Mouse (Mus musculus): ENCODE measurements around the gene Ugcg.
A peak's percentile ranks its signal among the peaks of the same experiment; 100 is the strongest.

The Ugcg gene

DNA sequence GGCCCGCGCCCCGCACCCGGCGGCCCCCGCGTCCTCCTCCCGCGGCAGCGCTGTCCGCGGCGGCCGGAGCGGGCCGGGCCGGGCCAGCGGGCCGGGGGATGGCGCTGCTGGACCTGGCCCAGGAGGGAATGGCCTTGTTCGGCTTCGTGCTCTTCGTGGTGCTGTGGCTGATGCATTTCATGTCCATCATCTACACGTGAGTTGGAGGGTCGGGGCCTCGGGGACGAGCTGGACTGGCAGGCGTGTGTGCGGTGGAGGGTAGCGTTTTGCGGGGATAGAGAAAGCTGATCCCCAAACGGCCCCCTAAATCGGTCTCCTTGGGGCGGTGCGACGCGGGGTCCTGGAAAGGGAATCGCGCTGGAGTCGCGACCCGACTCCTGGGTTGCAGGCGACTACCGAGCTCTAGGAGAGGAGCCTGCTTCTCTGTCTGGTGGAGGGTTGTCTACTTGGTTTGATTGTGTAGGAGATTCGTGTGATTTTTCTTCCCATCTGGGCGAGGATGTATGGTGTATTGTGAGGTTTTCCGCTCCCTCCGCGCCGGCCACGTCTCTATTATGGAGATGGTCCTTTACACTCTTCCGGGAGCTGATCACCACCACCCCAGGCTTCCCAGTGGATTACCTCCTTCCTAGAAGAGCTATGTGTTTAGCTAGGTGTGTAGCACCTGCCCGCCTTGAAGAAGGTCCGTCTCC lies 635 bp downstream of the Ugcg start:
- DNase-seq (ENCODE audit: low spot score), result peak; percentile 67

DNA sequence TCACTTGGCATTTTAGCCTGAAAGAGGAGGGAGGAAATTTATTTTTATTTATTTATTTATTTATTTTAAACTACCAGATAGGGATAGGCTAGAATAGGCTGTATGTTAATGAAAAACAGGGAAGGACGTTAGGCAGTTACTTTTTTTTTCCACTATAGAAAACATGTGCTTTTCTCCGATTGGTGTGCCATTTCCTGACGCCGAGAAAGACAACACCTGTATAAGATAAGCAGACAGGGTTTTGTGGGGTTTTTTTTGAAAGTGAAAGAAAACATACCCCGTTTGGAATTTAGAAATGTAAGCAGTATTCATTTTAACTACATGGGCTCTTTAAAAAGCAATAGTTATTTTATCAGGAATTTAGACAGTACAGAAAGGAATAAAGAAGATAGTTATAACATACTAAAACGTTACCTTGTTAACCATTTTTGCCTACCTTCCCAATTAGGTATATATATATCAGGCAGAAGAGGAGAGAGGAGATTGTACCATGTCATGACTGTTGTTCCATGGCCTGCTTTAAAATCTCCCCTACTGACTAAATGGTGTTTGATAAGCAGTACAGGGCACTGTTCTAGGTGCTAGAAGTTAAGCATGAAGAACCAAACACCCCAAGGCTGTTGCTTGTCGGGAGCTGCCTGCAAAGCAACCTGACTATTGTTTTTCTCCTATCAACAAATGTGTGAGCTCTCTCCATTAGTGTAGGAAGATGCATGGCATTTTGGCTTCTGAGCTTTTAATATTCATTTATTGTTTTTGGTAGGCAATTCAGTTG lies 1.8 kb downstream of the Ugcg start:
- DNase-seq (ENCODE audit: low spot score), result no peak

- no peak for DNase-seq (ENCODE audit: low spot score)
These were observed 5.9 kb downstream of the Ugcg start for GRCm38 (mm10) chr4:59194731-59195496.

GRCm38 (mm10) chr4:59196346-59197077 lies 7.5 kb downstream of the Ugcg start:
- peak; percentile 60 for DNase-seq (ENCODE audit: low spot score)

DNA sequence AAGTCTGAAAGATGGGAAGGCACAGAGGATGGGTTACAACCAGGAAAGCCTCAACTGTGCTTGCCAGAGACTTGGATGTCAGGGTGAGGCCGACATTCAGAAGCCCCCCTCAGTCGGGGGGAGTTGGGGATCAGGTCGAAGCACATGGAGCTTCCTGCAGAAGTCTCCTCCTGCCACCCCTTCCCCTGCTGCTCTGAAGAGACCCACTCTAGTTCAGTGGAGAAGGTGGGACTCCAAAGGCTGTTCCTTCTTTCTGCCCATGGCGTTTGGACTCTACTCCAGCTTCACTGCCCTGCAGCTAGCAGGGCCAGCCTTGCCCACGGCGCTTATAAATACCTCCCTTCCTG lies 8.0 kb downstream of the Ugcg start:
- DNase-seq (ENCODE audit: low spot score), result peak; percentile 35

GRCm38 (mm10) chr4:59197462-59197861 lies 8.4 kb downstream of the Ugcg start:
- no peak for DNase-seq (ENCODE audit: low spot score)

GRCm38 (mm10) chr4:59199341-59199740 lies 10.3 kb downstream of the Ugcg start:
- no peak for DNase-seq (ENCODE audit: low spot score)

GRCm38 (mm10) chr4:59199805-59200204 lies 10.7 kb downstream of the Ugcg start:
- no peak for DNase-seq (ENCODE audit: low spot score)

DNA sequence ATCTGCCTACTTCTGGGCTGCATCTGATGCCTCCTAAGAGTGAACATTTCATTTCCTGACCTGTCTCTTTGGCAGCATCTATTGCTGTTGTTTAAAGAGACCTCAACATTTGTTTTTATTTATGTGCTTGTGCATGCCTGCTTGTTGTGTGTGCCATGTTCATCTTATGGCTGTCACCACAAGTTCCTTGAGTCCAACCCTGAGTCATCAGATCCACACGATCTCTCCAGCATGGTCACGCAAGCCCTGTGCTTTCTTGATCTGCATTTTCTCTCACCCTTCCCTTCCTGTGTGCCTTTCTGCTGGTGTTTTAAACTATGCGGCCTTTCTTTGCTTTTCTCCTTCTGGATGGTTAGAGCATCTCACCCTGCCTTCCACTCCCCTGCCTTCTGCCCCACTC lies 11.6 kb downstream of the Ugcg start:
- no peak for DNase-seq (ENCODE audit: low spot score)

DNA sequence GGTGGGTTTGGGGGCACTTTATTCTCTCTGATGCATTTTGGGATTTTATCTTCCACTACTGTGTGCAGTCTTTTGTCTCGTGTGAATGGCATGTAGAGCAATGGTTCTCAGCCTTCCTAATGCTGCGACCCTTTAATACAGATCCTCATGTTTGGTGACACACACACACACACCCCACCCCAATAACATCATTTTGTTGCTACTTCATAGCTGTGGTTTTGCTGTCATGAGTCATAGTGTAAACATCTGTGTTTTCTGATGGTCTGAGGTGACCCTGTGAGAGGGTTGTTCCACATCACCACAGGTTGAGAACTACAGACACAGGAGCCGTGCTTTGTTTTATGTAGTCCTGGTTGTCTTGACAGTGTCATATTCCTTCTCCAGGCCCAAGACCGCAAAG lies 15.6 kb downstream of the Ugcg start:
- DNase-seq (ENCODE audit: low spot score), result no peak

DNA sequence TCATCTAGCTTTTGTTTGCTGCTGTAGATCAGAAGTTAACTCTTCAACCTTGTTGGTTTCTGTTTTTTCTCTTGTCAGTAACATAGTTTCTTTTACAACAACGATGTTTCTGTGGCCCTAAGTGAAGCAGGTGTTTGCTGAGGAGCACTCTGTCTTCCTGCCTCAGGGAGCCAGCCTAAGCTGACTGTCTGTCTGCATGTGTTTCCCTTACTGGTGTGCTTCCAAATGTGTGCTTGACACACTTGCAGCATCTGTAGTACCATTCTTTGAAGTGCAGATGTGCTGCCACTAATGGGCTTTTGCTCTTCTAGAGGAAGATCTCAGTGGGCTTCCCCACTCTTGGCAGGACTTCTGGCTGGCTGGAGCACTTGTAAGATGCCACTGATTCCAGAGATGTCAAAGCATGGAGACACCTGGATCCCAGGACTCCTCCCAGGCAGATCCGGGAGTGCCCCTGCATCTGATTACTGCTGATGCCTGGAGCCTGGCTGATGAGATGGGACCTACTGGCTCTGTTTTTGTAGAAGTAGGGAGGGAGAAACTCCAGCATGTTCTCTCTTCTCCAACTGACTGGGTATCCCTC lies 16.8 kb downstream of the Ugcg start:
- no peak for DNase-seq (ENCODE audit: low spot score)

GRCm38 (mm10) chr4:59206600-59206999 lies 17.5 kb downstream of the Ugcg start:
- DNase-seq (ENCODE audit: low spot score), result no peak

DNA sequence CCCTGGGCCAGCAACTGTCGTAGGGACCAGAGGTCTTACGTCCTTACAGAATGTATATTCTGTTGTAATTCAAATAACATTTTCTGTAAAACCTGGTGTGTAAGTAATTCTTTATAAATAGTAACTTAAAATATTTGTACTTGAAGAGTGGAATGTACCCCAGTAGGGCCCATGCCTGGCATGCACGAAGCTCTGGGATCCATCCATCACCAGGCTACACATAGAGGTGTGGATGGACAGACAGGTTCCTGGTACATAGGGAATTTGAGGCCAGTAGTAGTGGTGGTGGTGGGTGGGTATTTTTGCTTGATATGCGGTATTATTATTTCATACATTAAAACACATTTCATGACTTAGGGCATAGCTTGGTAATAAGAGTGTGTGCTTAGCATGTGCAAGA lies 19.6 kb downstream of the Ugcg start:
- DNase-seq (ENCODE audit: low spot score), result no peak

DNA sequence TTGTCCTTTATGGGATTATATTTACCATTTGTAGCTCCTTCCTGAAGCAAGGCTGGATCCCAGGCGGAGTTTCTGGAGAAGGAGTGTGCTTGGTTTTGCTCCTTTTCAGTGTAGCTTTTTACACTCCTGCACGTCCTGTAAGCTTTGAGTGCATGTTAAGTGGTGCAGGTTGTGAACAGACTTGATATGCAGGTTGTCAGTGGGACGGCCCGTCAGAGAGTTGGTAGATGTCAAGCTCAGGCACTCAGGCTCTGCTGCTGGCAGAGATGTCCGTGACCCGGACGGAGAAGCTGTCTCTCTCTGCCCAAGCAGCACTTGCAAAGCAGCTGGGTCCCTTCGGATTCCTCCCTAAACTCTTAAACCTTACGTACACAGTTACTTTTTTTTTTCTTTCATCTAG lies 22.1 kb downstream of the Ugcg start:
- DNase-seq (ENCODE audit: low spot score), result no peak

- DNase-seq (ENCODE audit: low spot score), result no peak
These were observed 24.8 kb downstream of the Ugcg start for GRCm38 (mm10) chr4:59213833-59214232.

- DNase-seq (ENCODE audit: low spot score), result no peak
These were observed 25.6 kb downstream of the Ugcg start for GRCm38 (mm10) chr4:59214695-59215094.

DNA sequence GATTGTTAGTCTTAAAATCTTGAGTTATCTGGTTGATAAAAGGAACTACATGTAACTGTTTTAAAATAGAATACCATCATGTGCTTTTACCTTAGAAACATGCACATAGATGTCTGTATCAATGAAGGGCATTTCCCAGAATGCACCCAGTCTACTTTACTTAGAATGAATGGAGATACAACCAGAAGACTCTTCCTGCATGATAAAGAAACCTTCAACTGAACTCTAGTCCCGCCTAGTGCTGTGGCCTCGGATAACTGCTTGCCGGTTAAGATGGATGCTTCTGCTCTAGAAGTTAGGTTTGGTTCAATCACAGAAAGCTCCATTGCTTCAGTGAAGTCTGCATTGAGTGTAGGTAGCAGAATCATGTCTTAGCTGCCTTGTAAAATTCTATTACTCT lies 26.5 kb downstream of the Ugcg start:
- no peak for DNase-seq (ENCODE audit: low spot score)

DNA sequence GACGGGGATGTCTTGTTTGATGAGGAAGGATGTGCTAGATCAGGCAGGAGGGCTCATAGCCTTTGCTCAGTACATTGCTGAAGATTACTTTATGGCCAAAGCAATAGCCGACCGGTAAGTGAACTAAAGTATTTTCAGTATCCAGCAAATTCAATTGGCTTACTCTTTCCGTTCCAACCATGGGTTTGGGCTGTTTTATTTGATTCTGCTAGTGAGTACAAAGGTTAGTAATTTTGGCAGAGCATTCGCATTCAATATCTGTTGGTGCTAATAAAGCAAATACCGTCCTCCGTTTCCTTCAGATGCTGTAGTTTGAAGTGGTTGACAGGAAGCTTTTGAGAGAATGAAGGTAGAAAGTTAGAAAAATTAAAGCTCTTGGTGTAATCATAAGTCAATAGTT lies 28.0 kb downstream of the Ugcg start:
- DNase-seq (ENCODE audit: low spot score), result no peak

- DNase-seq (ENCODE audit: low spot score), result no peak
These were observed 29.1 kb downstream of the Ugcg start for GRCm38 (mm10) chr4:59218154-59218553.

DNA sequence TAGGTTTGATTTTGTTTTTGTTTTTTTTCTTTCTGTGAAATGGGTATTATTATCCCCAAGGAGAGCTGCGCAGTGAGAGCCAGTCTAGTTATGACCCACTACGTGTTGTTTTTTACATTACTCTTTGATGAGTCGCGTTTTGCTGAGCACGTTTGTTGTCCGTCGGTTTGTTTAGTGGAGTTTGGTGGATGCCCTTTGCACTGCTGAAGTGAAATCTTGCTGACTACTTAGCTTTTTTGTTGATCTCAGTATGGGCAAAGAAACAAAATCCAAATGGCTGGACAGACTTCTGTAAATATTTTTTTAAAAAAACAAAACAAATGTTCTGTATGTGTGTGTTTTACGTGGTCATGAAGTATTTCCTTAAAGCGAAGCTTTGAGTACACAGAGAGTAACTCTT lies 33.2 kb downstream of the Ugcg start:
- no peak for DNase-seq (ENCODE audit: low spot score)

GRCm38 (mm10) chr4:59223055-59223615 lies 34.1 kb downstream of the Ugcg start:
- peak; percentile 48 for DNase-seq (ENCODE audit: low spot score)

DNA sequence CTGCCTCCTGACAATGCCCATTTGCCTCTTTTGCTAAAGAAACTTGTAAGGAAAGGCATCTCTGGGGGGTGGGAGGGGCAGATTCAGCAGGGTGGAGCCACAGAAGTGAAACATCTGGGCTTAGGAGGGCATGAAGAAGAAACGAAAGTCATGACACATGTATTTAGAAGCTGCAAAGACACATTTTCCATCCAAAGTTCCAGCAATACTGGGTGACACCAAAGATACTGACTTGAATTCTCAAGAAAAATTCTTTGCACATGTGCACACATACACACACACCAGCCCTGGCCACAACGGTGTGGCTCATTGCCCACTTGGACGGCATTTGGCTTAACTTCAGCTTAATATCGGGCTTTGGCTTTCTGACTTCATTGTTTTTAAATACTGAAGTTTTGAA lies 35.8 kb downstream of the Ugcg start:
- no peak for DNase-seq (ENCODE audit: low spot score)
